Mouse (Mus musculus) CH12.LX (cell line): Measurements from ENCODE around the gene Dnase2b. TPM values are rescaled to one million over a fixed set of nuclear protein-coding genes. Genes with fewer than 3 reads are reported as not detected.

ENCODE experiments used
- DNase-seq: peaks from one replicate; pipeline ENCODE4 v3.0.0-alpha.2; 2013; ENCODE audit errors: extremely low read depth
- H3K27ac ChIP-seq: 2 replicates; pipeline ENCODE4 v1.5.1; 2012; ENCODE audit warnings: low read depth, mild to moderate bottlenecking, control low read depth, moderate library complexity; ENCODE audit not compliant: insufficient read depth
- H3K27me3 ChIP-seq: replicated peaks from 2 replicates; pipeline ENCODE3; 2012; ENCODE audit warnings: inconsistent platforms
- H3K36me3 ChIP-seq, 2 experiments: replicated peaks in 1 of 2; 2 replicates each; pipeline versions ENCODE3 to v1.6.1; 2012; ENCODE audit warnings: inconsistent platforms in 1 of 2, low read length in 1 of 2, mild to moderate bottlenecking in 1 of 2, mixed read lengths in 1 of 2, moderate library complexity in 1 of 2; ENCODE audit not compliant: control insufficient read depth in 1 of 2, insufficient read depth in 1 of 2
- H3K4me1 ChIP-seq, 2 experiments: 2 replicates each; pipeline ENCODE4 v1.6.1; 2012; ENCODE audit warnings: inconsistent platforms in 1 of 2, moderate library complexity in 1 of 2; ENCODE audit not compliant: insufficient read depth in 2 of 2, control insufficient read depth in 1 of 2
- H3K4me2 ChIP-seq: 2 replicates; pipeline ENCODE4 v1.6.1; 2012; ENCODE audit warnings: low read depth, mild to moderate bottlenecking, control low read depth; ENCODE audit not compliant: poor library complexity, insufficient read depth, severe bottlenecking
- H3K4me3 ChIP-seq, 3 experiments: fragments of 150-350 bp in 1 of 3; sonication (generic) in 1 of 3; replicated peaks in 1 of 3; 2 replicates each; pipeline versions ENCODE3 to v1.5.1; 2011 to 2012; ENCODE audit warnings: low read depth in 2 of 3, low read length in 2 of 3, mild to moderate bottlenecking in 2 of 3, moderate library complexity in 2 of 3, control low read depth in 1 of 3, improper control_type of control experiment in 1 of 3, inconsistent platforms in 1 of 3, mixed read lengths in 1 of 3; ENCODE audit not compliant: poor library complexity in 1 of 3
- H3K79me2 ChIP-seq: replicated peaks from 2 replicates; pipeline ENCODE4 v1.6.1; 2012; ENCODE audit warnings: mild to moderate bottlenecking, moderate library complexity; ENCODE audit not compliant: control insufficient read depth, poor library complexity, insufficient read depth, severe bottlenecking; ENCODE audit errors: extremely low read depth
- H3K9ac ChIP-seq: 2 replicates; pipeline ENCODE4 v1.6.1; 2012; ENCODE audit warnings: low read depth, mild to moderate bottlenecking, control low read depth, moderate library complexity; ENCODE audit not compliant: insufficient read depth
- H3K9me3 ChIP-seq: replicated peaks from 2 replicates; pipeline ENCODE3; 2012; ENCODE audit warnings: low read length, inconsistent platforms, mixed read lengths
- BHLHE40 ChIP-seq: IDR thresholded peaks from 2 replicates; pipeline ENCODE4 v1.6.1; 2011; ENCODE audit warnings: mild to moderate bottlenecking, low read depth, low read length, improper control_type of control experiment
- CHD1 ChIP-seq: IDR thresholded peaks from 2 replicates; pipeline ENCODE4 v1.6.1; 2012; ENCODE audit warnings: low read depth, low read length, improper control_type of control experiment, inconsistent platforms
- CTCF ChIP-seq, 2 experiments: IDR thresholded peaks in 1 of 2; conservative IDR thresholded peaks in 1 of 2; 2 replicates each; pipeline ENCODE4 v1.5.1; 2011 to 2012; ENCODE audit warnings: low read depth in 2 of 2, low read length in 2 of 2, improper control_type of control experiment in 1 of 2, inconsistent platforms in 1 of 2, mild to moderate bottlenecking in 1 of 2, moderate library complexity in 1 of 2
- E2F4 ChIP-seq: IDR thresholded peaks from 2 replicates; pipeline ENCODE4 v1.6.1; 2011; ENCODE audit warnings: low read depth, low read length, improper control_type of control experiment; ENCODE audit not compliant: insufficient replicate concordance
- ELF1 ChIP-seq: IDR thresholded peaks from 2 replicates; pipeline ENCODE4 v1.6.1; 2014; ENCODE audit warnings: low read depth, mild to moderate bottlenecking, inconsistent platforms, low read length, improper control_type of control experiment
- GABPA ChIP-seq: IDR thresholded peaks from 2 replicates; pipeline ENCODE4 v1.6.1; 2012; ENCODE audit warnings: low read depth, low read length, improper control_type of control experiment, inconsistent platforms; ENCODE audit not compliant: insufficient replicate concordance
- HCFC1 ChIP-seq: IDR thresholded peaks from 2 replicates; pipeline ENCODE4 v1.6.1; 2012; ENCODE audit warnings: low read depth, mild to moderate bottlenecking, inconsistent platforms, low read length, improper control_type of control experiment
- MAX ChIP-seq: IDR thresholded peaks from 2 replicates; pipeline ENCODE4 v1.6.1; 2011; ENCODE audit warnings: low read length, improper control_type of control experiment
- MEF2A ChIP-seq: IDR thresholded peaks from 2 replicates; pipeline ENCODE4 v1.6.1; 2014; ENCODE audit warnings: low read depth, mild to moderate bottlenecking, inconsistent platforms, low read length, improper control_type of control experiment, borderline replicate concordance
- MXI1 ChIP-seq: IDR thresholded peaks from 2 replicates; pipeline ENCODE4 v1.6.1; 2011; ENCODE audit warnings: mild to moderate bottlenecking, low read depth, low read length, improper control_type of control experiment
- MYC ChIP-seq: IDR thresholded peaks from 2 replicates; pipeline ENCODE4 v1.6.1; 2011; ENCODE audit warnings: low read depth, mild to moderate bottlenecking, improper control_type of control experiment, low read length
- NELFE ChIP-seq: IDR thresholded peaks from 2 replicates; pipeline ENCODE4 v1.6.1; 2011; ENCODE audit warnings: low read depth, low read length, improper control_type of control experiment
- NRF1 ChIP-seq: IDR thresholded peaks from 2 replicates; pipeline ENCODE4 v1.6.1; 2014; ENCODE audit warnings: low read depth, mild to moderate bottlenecking, inconsistent platforms, low read length, improper control_type of control experiment, moderate library complexity
- POLR2A ChIP-seq: IDR thresholded peaks from 2 replicates; pipeline ENCODE4 v1.6.1; 2011; ENCODE audit warnings: low read depth, mild to moderate bottlenecking, improper control_type of control experiment, low read length
- RCOR1 ChIP-seq: conservative IDR thresholded peaks from 2 replicates; pipeline ENCODE4 v1.6.1; 2012; ENCODE audit warnings: low read depth, mild to moderate bottlenecking, inconsistent platforms, low read length, improper control_type of control experiment
- SIN3A ChIP-seq: IDR thresholded peaks from 2 replicates; pipeline ENCODE4 v1.6.1; 2012; ENCODE audit warnings: low read length, improper control_type of control experiment, inconsistent platforms
- SMC3 ChIP-seq: IDR thresholded peaks from 2 replicates; pipeline ENCODE4 v1.6.1; 2011; ENCODE audit warnings: low read depth, low read length, improper control_type of control experiment
- TBP ChIP-seq: conservative IDR thresholded peaks from 2 replicates; pipeline ENCODE4 v1.6.1; 2011; ENCODE audit warnings: low read depth, low read length, improper control_type of control experiment
- TCF12 ChIP-seq: IDR thresholded peaks from 2 replicates; pipeline ENCODE4 v1.6.1; 2014; ENCODE audit warnings: low read depth, mild to moderate bottlenecking, inconsistent platforms, low read length, improper control_type of control experiment
- UBTF ChIP-seq: IDR thresholded peaks from 2 replicates; pipeline ENCODE4 v1.6.1; 2012; ENCODE audit warnings: low read depth, mild to moderate bottlenecking, inconsistent platforms, low read length, improper control_type of control experiment, moderate library complexity
- USF1 ChIP-seq: IDR thresholded peaks from 2 replicates; pipeline ENCODE4 v1.6.1; 2014; ENCODE audit warnings: low read depth, mild to moderate bottlenecking, inconsistent platforms, low read length, improper control_type of control experiment
- USF2 ChIP-seq: conservative IDR thresholded peaks from 2 replicates; pipeline ENCODE4 v1.6.1; 2011; ENCODE audit warnings: low read depth, low read length, improper control_type of control experiment
- ZC3H11A ChIP-seq: IDR thresholded peaks from 2 replicates; pipeline ENCODE4 v1.6.1; 2012; ENCODE audit warnings: low read depth, mild to moderate bottlenecking, inconsistent platforms, low read length, improper control_type of control experiment
- dilution Hi-C: fragments of 300-500 bp; cut with MboI; formaldehyde crosslinking; loops from 2 replicates; pipeline ENCODE4 v1.14.3; 2020; ENCODE audit warnings: low sequenced_read_pairs; ENCODE audit not compliant: extremely low pct_unique_long_range_greater_than_20kb, extremely low pct_ligation_motif_present
- in situ Hi-C: fragments of 300-500 bp; cut with MboI; formaldehyde crosslinking; loops from 3 replicates; pipeline ENCODE4 v1.14.3; 2019; ENCODE audit warnings: low sequenced_read_pairs, low pct_ligation_motif_present, low pct_unique_long_range_greater_than_20kb, mixed read lengths
- polyA plus RNA-seq: library from polyadenylated mRNA; unstranded; fragments of >175 nt; gene quantifications from 2 replicates; pipeline ENCODE4 v1.2.1, GENCODE M21; 2012; ENCODE audit warnings: low read depth; ENCODE audit not compliant: insufficient read length
- total RNA-seq, 2 experiments: library from RNA; depleted of rRNA; stranded (reverse); fragments of 300-350 nt in 1 of 2; fragments of >200 nt in 1 of 2; gene quantifications; 2 replicates each; pipeline ENCODE4 v1.2.3; 2012 to 2014

The Dnase2b gene
- total and polyA plus RNA-seq, 3 experiments: not detected

- no peak overlapping the region for H3K4me3 ChIP-seq
- in situ Hi-C loops (no loop called here), dilution Hi-C loops (no loop called here)
- no peak for TF ChIP-seq SIN3A
- no peak for TF ChIP-seq BHLHE40
- no peak for TF ChIP-seq UBTF
- TF ChIP-seq USF2: no peak
- TF ChIP-seq TBP: no peak
- TF ChIP-seq POLR2A: no peak
- no peak for TF ChIP-seq MYC
- TF ChIP-seq NRF1: no peak
- TF ChIP-seq CHD1: no peak
- TF ChIP-seq SMC3: no peak
- TF ChIP-seq MXI1: no peak
- no peak for DNase-seq
- no peaks in the 10 kb centered on the region for H3K36me3 ChIP-seq
- H3K4me2 ChIP-seq: no peak overlapping the region
- H3K9ac ChIP-seq: no peak overlapping the region
- H3K27ac ChIP-seq: no peak overlapping the region
- no peaks in the 10 kb centered on the region for H3K27me3 ChIP-seq
- H3K79me2 ChIP-seq: no peaks in the 10 kb centered on the region
- H3K9me3 ChIP-seq: no peaks in the 10 kb centered on the region
- no peaks in the 10 kb centered on the region for H3K4me1 ChIP-seq
These were observed 18.5 kb downstream of the Dnase2b start for GRCm38 (mm10) chr3:146596864-146597263.

- in situ Hi-C loops: no loop called here
- no peak for TF ChIP-seq USF2
- no peak for TF ChIP-seq E2F4
- TF ChIP-seq MXI1: no peak
- TF ChIP-seq NRF1: no peak
- no peak for TF ChIP-seq NELFE
- no peak for TF ChIP-seq USF1
- no peak for TF ChIP-seq MEF2A
- no peak for TF ChIP-seq BHLHE40
- no peak for TF ChIP-seq HCFC1
- no peak for TF ChIP-seq GABPA
- no peak for TF ChIP-seq TCF12
- no peak for TF ChIP-seq TBP
- TF ChIP-seq MAX: no peak
- TF ChIP-seq ELF1: no peak
- TF ChIP-seq ZC3H11A: no peak
- no peak for TF ChIP-seq RCOR1
- TF ChIP-seq CTCF (conservative IDR thresholded peaks at IDR 0.05 in 1 of 2, IDR thresholded peaks at IDR 0.05 in 1 of 2; ENCODE audit: low read depth in 2 of 2, low read length in 2 of 2): no peak
- TF ChIP-seq UBTF: no peak
These were observed 19.0 kb downstream of the Dnase2b start for GRCm38 (mm10) chr3:146596387-146596786.

More at GRCm38 (mm10) chr3:146596387-146596786, 19.0 kb downstream of the Dnase2b start:
- dilution Hi-C loops: no loop called here
- H3K9me3 ChIP-seq: no peaks in the 10 kb centered on the region
- no peaks in the 10 kb centered on the region for H3K79me2 ChIP-seq
- no peaks in the 10 kb centered on the region for H3K36me3 ChIP-seq
- no peak overlapping the region for H3K4me3 ChIP-seq
- H3K4me1 ChIP-seq: no peaks in the 10 kb centered on the region
- H3K27me3 ChIP-seq: no peaks in the 10 kb centered on the region
- no peak overlapping the region for H3K27ac ChIP-seq
- H3K9ac ChIP-seq: no peak overlapping the region
- DNase-seq: no peak
- H3K4me2 ChIP-seq: no peak overlapping the region
